Mouse (Mus musculus) heart, embryonic 11.5 days (tissue): ENCODE results near the gene Asb10. TPM values are rescaled to one million over a fixed set of nuclear protein-coding genes. Genes with fewer than 3 reads are reported as not detected.
A peak's percentile ranks its signal among the peaks of the same experiment; 100 is the strongest.

Experiments
- ATAC-seq: fragments of 200-750 bp; cut with Nextera tagmentation; replicated peaks from 2 replicates; pipeline ENCODE4 v1.8.0; 2017; ENCODE audit warnings: moderate library complexity; ENCODE audit not compliant: insufficient number of reproducible peaks, low FRiP score, low TSS enrichment
- H3K27ac ChIP-seq: fragments of 300-500 bp; sonication (generic); 2 replicates; pipeline ENCODE4 v1.5.1; 2014; ENCODE audit warnings: mild to moderate bottlenecking, low read depth, low read length
- H3K27me3 ChIP-seq: fragments of 300-500 bp; sonication (generic); 2 replicates; pipeline ENCODE4 v1.6.1; 2014; ENCODE audit warnings: mild to moderate bottlenecking, low read length, mixed read lengths; ENCODE audit not compliant: control insufficient read depth, insufficient read depth
- H3K36me3 ChIP-seq: fragments of 300-500 bp; sonication (generic); 2 replicates; pipeline ENCODE4 v1.6.1; 2014; ENCODE audit warnings: mild to moderate bottlenecking, low read length, moderate library complexity, mixed read lengths; ENCODE audit not compliant: control insufficient read depth, insufficient read depth
- H3K4me1 ChIP-seq: fragments of 300-500 bp; sonication (generic); 2 replicates; pipeline ENCODE4 v1.6.1; 2014; ENCODE audit warnings: low read length; ENCODE audit not compliant: control insufficient read depth, insufficient read depth
- H3K4me2 ChIP-seq: fragments of 300-500 bp; sonication (generic); 2 replicates; pipeline ENCODE4 v1.6.1; 2014; ENCODE audit warnings: mild to moderate bottlenecking, moderate library complexity
- H3K4me3 ChIP-seq: fragments of 300-500 bp; sonication (generic); 2 replicates; pipeline ENCODE4 v1.5.1; 2014; ENCODE audit warnings: low read depth, low read length
- H3K9ac ChIP-seq: fragments of 300-500 bp; sonication (generic); 2 replicates; pipeline ENCODE4 v1.6.1; 2014; ENCODE audit warnings: mild to moderate bottlenecking, low read depth, low read length, moderate library complexity
- H3K9me3 ChIP-seq: fragments of 300-500 bp; sonication (generic); replicated peaks from 2 replicates; pipeline ENCODE4 v1.6.1; 2016; ENCODE audit warnings: low read length; ENCODE audit not compliant: control insufficient read depth
- WGBS: fragments of 180-500 bp; shearing (Covaris S2); extraction: QIAGEN DNeasy Blood & Tissue Kit; methylation state at CpG from one replicate; pipeline ENCODE4 v1.1.7; 2014; ENCODE audit not compliant: insufficient replicate concordance; 5-methylcytosine and 5-hydroxymethylcytosine counted together
- polyA plus RNA-seq: library from polyadenylated mRNA; unstranded; fragments of >200 nt; fragmentation: Nextera tagmentation; extraction: Ambion mirVana; gene quantifications from 2 replicates; pipeline ENCODE4 v1.2.1, GENCODE M21; 2014

The Asb10 gene
- polyA plus RNA-seq, 1 experiment from 2014 or later, result 3.2 TPM

DNA sequence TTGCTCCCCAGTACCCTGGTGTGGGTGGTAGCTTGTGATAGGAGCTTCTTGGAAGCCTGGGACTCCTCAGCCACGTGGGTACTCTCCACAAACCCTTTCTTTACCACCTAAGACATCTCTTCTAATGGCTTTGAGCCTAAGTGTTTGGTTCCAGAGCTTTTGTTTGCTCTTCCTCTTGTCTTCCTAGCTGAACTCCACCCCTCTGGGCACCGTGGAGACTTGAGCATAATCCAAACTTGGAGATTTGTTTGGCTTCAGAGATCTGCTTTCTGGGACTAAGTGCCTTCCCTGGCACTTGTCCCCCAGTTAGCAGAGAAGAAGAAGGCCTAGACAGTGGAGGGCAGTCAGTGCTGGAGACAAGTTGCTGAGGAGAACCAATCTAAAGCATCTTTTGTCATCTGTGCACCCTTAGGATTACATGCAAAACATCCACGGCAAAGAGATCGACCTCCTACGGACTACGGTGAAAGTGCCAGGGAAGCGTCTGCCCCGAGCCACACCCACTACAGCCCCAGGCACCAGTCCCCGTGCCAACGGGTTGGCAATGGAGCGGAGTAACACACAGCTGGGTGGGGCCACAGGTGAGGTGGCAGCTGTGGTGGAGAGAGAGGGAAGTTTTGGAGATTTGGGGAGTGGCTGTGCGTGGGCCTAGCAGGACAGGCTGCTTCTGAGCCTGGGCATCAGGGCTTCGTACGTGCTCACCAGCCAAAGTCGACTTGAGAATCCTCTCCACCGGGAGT, 48.1 kb downstream of the Asb10 start:
- no peaks in the 10 kb centered on the region for H3K4me1 ChIP-seq
- no peak overlapping the region for H3K9ac ChIP-seq
- no peaks in the 10 kb centered on the region for H3K27me3 ChIP-seq
- H3K36me3 ChIP-seq, result peaks cover 32% of the 10 kb centered on the region
- H3K4me2 ChIP-seq, result no peak overlapping the region
- ATAC-seq, result no peak
- no peak overlapping the region for H3K4me3 ChIP-seq
- H3K9me3 ChIP-seq, result no peaks in the 10 kb centered on the region
- H3K27ac ChIP-seq, result no peak overlapping the region
- 85% methylated on average over 16 of the region's 16 CpGs for WGBS

DNA sequence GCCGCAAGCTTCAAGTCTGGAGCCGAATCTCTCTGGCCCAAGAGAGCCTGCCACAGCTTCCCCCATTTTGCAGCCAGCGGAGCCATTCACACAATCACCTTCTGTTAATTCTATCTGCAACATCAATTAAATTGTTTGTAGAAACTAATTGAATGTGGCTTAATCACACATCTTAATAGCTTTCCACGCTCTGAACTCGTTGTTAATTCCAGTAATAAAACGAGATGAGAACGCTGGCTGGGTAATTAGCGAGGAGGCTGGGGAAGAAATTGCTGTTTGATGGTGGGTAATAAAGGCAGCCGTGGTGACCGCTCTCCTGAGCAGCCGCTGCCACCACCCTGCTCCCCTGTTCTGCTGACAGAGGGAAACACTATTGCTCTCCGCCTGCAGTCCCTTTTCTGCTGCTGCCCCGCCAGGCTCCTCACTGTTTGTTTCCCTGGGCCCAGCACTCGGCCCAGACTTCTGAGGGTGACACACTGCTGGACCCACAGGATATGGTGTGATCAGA, 50.3 kb downstream of the Asb10 start:
- H3K4me3 ChIP-seq, result no peak overlapping the region
- H3K9ac ChIP-seq, result no peak overlapping the region
- no peaks in the 10 kb centered on the region for H3K27me3 ChIP-seq
- WGBS, result 85% methylated on average over 14 of the region's 14 CpGs
- no peak for ATAC-seq
- no peaks in the 10 kb centered on the region for H3K9me3 ChIP-seq
- H3K4me1 ChIP-seq, result peaks cover 3% of the 10 kb centered on the region; the same call in 1 of the 2 replicates
- no peak overlapping the region for H3K27ac ChIP-seq
- H3K36me3 ChIP-seq, result peaks cover 35% of the 10 kb centered on the region
- no peak overlapping the region for H3K4me2 ChIP-seq

DNA sequence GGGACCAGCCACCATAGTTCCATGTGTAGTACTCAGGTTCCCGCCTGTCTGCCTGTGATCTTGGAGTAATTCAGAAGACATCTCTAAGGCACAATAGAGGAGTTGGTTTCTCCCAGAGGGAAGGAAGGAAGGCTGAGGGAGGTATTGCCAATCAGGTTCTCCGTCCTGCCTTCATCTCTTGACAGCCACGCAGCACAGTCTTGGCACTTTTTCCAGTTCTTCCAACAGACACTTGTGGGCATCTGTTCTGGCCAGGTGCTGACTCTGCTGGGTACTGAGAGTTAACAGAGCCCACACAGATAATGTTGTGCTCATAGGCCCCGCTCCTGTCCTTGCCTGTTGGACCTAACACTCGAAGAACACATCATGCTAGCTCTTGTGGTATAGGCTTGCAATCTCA, 54.0 kb downstream of the Asb10 start:
- Histone ChIP-seq H3K27ac (no peak overlapping the region), H3K4me3 (no peak overlapping the region), H3K36me3 (peaks cover 26% of the 10 kb centered on the region), H3K4me1 (peaks cover 15% of the 10 kb centered on the region), H3K4me2 (no peak overlapping the region), H3K9ac (no peak overlapping the region), H3K27me3 (0 out of 2 replicates have a peak, but pooled peaks cover 5% of the 10 kb centered on the region), H3K9me3 (no peaks in the 10 kb centered on the region)
- no peak for ATAC-seq
- 88% methylated on average over 5 of the region's 5 CpGs for WGBS

DNA sequence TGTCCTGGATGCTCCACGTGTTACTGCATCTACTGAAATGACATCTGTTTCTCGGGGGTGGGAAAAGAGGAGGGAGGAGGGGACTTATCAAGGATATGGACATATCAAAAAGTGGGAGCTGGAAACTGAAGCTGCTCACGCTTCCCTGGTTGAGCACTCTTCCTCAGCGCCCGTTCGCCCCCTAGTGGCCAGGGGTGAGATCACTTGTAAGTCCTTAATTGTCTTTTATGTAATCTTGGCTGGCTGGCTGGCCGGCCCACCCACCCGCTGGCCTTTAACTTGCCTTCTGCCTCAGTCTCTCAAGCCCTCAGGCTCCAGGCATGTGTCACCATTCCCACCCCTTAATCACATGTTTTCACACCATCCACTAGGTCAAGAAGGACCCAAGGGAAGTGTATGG, 54.7 kb downstream of the Asb10 start:
- Histone ChIP-seq H3K36me3 (peaks cover 28% of the 10 kb centered on the region), H3K9me3 (no peaks in the 10 kb centered on the region), H3K27ac (no peak overlapping the region), H3K9ac (no peak overlapping the region), H3K4me1 (peaks cover 15% of the 10 kb centered on the region), H3K27me3 (0 out of 2 replicates have a peak, but pooled peaks cover 5% of the 10 kb centered on the region), H3K4me3 (no peak overlapping the region), H3K4me2 (no peak overlapping the region)
- ATAC-seq, result no peak
- WGBS, result 6% methylated on average over 8 of the region's 8 CpGs

DNA sequence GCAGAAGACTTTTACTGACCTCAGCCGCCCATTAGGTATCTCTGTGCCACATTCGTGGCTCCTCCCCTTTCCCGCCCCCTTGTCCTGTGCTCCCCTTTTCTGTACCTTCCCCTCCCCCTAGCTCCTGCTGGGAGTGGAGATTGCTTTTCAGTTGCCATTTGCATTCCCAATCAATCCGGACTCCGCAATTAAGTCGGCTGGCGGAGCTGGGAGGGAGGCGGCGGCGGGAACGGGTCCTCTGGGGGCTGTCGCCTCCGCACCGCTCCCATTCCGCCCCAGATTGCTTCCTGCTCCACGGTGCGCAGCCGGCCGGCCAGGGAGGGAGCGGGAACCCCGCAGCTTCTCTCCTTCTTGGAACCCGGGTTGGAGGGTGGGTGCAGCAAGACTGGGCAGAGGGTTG, 55.8 kb downstream of the Asb10 start:
- H3K36me3 ChIP-seq, result peaks cover 31% of the 10 kb centered on the region
- WGBS, result 23% methylated on average over 22 of the region's 22 CpGs
- H3K27me3 ChIP-seq, result 0 out of 2 replicates have a peak, but pooled peaks cover 5% of the 10 kb centered on the region
- ATAC-seq, result no peak
- H3K4me3 ChIP-seq, result peak overlapping the region; percentile 25
- H3K9ac ChIP-seq, result peak overlapping the region; percentile 49
- H3K27ac ChIP-seq, result no peak overlapping the region
- peaks cover 15% of the 10 kb centered on the region for H3K4me1 ChIP-seq
- H3K9me3 ChIP-seq, result no peaks in the 10 kb centered on the region
- H3K4me2 ChIP-seq, result peak overlapping the region; percentile 58

DNA sequence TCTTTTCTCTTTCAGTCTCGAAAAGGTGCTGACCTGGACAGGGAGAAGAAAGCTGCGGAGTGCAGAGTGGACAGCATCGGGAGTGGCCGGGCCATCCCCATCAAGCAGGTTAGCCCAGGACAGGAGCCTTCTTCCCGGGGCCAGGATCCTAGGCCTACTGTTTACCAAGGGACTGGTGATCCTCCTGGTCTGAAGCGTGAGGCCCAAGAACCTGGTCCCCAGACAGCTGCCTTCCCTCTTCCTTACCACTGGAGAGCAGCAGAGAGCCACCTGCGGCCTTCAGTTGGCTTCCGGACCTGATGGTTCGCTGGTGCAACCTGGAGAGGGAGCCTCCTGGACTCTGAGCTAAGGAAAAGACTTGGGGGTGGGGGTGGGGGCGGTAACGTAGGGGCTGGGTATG, 57.5 kb downstream of the Asb10 start:
- H3K4me2 ChIP-seq, result no peak overlapping the region
- H3K27ac ChIP-seq, result 0 out of 2 replicates have a peak overlapping the region, but pooled peaks have one; percentile 10
- 29% methylated on average over 11 of the region's 11 CpGs for WGBS
- H3K9ac ChIP-seq, result no peak overlapping the region
- H3K27me3 ChIP-seq, result peaks cover 5% of the 10 kb centered on the region; the same call in 1 of the 2 replicates
- peaks cover 15% of the 10 kb centered on the region for H3K4me1 ChIP-seq
- peaks cover 25% of the 10 kb centered on the region for H3K36me3 ChIP-seq
- ATAC-seq, result no peak
- H3K9me3 ChIP-seq, result no peaks in the 10 kb centered on the region
- H3K4me3 ChIP-seq, result no peak overlapping the region

Other genes with a start within 250 kb of the Asb10 start
- 19.4 and 20.8 TPM in 2 replicates for gene Kcnh2, start 189.4 kb downstream of the Asb10 start, polyA plus RNA-seq
- 21.5 and 30.4 TPM in 2 replicates for gene Nos3, start 176.2 kb downstream of the Asb10 start, polyA plus RNA-seq
- gene Atg9b, start 148.8 kb downstream of the Asb10 start, polyA plus RNA-seq, result 0.49 and 1.5 TPM in 2 replicates
- 44.6 and 53.1 TPM in 2 replicates for gene Abcb8, start 147.3 kb downstream of the Asb10 start, polyA plus RNA-seq
- 0.20 TPM in 1 of 2 replicates, not detected in the other for gene Asic3, start 127.6 kb downstream of the Asb10 start, polyA plus RNA-seq
- 34.0 and 36.2 TPM in 2 replicates for gene Cdk5, start 117.4 kb downstream of the Asb10 start, polyA plus RNA-seq
- gene Slc4a2, start 117.1 kb downstream of the Asb10 start, polyA plus RNA-seq, result 17.7 and 17.9 TPM in 2 replicates
- gene Fastk, start 95.7 kb downstream of the Asb10 start, polyA plus RNA-seq, result 158 and 165 TPM in 2 replicates
- gene Tmub1, start 93.1 kb downstream of the Asb10 start, polyA plus RNA-seq, result 21.5 and 22.6 TPM in 2 replicates
- gene Agap3, start 88.8 kb downstream of the Asb10 start, polyA plus RNA-seq, result 24.6 and 28.8 TPM in 2 replicates
- gene Gbx1, start 13.8 kb downstream of the Asb10 start, polyA plus RNA-seq, result 0.04 TPM in 1 of 2 replicates, not detected in the other
- not detected in 2 replicates for gene 4931409K22Rik, start 15.8 kb upstream of the Asb10 start, polyA plus RNA-seq
- 75.6 and 78.6 TPM in 2 replicates for gene Abcf2, start 36.5 kb upstream of the Asb10 start, polyA plus RNA-seq
- 8.1 and 9.8 TPM in 2 replicates for gene Chpf2, start 45.8 kb upstream of the Asb10 start, polyA plus RNA-seq
- gene Smarcd3, start 83.4 kb upstream of the Asb10 start, polyA plus RNA-seq, result 73.2 and 76.1 TPM in 2 replicates
- gene Nub1, start 144.6 kb upstream of the Asb10 start, polyA plus RNA-seq, result 28.2 and 30.7 TPM in 2 replicates
- gene Wdr86, start 189.7 kb upstream of the Asb10 start, polyA plus RNA-seq, result 11.5 and 13.6 TPM in 2 replicates
- gene Crygn, start 217.0 kb upstream of the Asb10 start, polyA plus RNA-seq, result 2.8 and 3.5 TPM in 2 replicates